Mouse (Mus musculus): ENCODE data around the gene Pdxp. TPM values are rescaled to one million over a fixed set of nuclear protein-coding genes. Genes with fewer than 3 reads are reported as not detected.

The Pdxp gene
- polyA plus RNA-seq, 1 experiment from 2014 or later = 27.3 TPM

DNA sequence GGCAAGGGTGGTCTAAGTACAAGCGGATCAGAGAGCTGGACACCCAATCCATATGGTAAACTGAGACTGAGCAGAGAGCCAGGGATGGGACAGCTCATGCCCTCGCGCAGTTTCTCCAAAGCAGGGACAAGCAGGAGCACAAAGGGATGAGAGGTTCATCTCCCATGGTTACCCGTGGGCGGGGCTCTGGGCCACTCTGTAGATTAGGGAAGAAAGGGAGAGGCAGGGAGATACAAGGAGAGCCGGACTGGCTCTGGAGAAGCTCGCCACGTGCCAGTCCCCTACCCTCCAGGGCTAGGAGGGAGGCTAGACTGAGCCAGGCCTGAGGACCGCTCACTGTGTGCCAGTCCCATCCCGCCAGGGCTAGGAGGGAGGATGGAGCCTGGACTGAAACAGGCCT, 23.6 kb downstream of the Pdxp start:
- no peak overlapping the region for H3K27ac ChIP-seq (replicated peaks)
- WGBS = 83% methylated on average over 10 of the region's 10 CpGs
- H3K27me3 ChIP-seq (ENCODE audit: low read depth, poor library complexity, severe bottlenecking) = no peaks in the 10 kb centered on the region
- peaks cover 36% of the 10 kb centered on the region for H3K4me1 ChIP-seq
- H3K36me3 ChIP-seq = peaks cover 59% of the 10 kb centered on the region
- no peak for DNase-seq (ENCODE audit: low spot score)
- no peaks in the 10 kb centered on the region for H3K9me3 ChIP-seq (replicated peaks)
- no peak overlapping the region for H3K4me3 ChIP-seq

DNA sequence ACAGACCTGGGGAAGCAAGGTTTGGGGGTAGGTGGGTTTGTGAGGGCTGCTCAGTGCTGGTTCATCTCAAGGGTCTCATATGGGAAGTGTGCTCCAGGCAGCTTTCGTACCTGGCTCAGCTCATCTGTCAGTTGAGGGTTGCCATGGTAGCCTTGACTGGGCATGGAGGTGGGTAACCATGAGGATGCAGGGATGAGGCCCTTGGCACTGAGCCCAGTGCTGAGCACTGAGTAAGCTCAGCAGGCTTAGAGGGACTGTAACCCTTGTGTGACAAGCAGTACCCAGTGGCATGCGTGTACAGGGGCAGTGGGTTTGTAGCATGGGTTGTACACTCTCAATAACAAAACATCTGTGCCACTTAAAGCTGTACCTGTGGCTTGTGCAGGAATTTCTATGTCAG, 24.2 kb downstream of the Pdxp start:
- 98% methylated on average over 2 of the region's 2 CpGs for WGBS
- peaks cover 59% of the 10 kb centered on the region for H3K36me3 ChIP-seq
- H3K4me1 ChIP-seq = peaks cover 42% of the 10 kb centered on the region
- H3K27me3 ChIP-seq (ENCODE audit: low read depth, poor library complexity, severe bottlenecking) = no peaks in the 10 kb centered on the region
- H3K4me3 ChIP-seq = no peak overlapping the region
- no peak overlapping the region for H3K27ac ChIP-seq (replicated peaks)
- DNase-seq (ENCODE audit: low spot score) = no peak
- no peaks in the 10 kb centered on the region for H3K9me3 ChIP-seq (replicated peaks)

DNA sequence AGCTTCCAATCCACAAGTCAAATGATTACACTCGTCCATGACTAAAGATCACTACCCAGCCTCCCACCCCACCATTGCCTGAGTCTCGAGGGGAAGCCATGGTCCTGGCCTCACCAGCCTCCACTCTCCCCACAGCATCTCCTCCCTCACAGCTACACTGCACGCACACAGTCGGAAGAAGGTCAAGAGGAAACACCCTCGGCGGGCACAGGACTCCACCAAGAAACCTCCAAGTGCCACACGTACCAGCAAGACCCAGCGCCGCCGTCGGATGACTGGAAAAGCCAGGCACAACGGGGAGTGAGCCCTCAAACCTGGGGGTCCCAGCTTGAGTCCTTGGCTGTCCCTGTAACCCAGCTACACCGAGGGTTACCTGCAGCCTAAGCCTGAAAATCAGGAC, 26.6 kb downstream of the Pdxp start:
- 91% methylated on average over 13 of the region's 13 CpGs for WGBS
- H3K36me3 ChIP-seq = peaks cover 59% of the 10 kb centered on the region
- no peak overlapping the region for H3K4me3 ChIP-seq

DNA sequence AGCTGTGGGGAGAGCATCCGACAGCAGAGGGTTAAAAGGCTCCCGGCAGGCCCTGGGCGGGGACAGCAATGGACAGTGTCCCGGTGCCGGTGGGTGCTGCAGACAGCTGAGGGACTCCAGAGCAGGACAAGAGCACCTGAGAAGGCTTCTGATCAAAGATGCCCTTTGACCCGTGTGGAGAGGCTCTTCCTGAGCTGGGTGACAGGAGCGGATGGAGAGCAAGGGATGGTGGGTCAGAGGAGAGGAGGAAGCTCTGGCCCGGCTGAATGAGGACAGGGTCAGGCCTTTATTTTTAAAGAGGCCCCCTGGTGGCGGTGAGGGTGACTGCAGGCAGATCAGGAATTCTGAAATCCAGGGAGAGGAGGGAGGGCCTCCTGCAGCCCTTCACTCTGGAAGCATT, 28.9 kb downstream of the Pdxp start:
- Histone ChIP-seq H3K9me3 (replicated peaks) (no peaks in the 10 kb centered on the region), H3K27me3 (ENCODE audit: low read depth, poor library complexity, severe bottlenecking) (peaks cover 16% of the 10 kb centered on the region), H3K36me3 (peaks cover 45% of the 10 kb centered on the region), H3K4me3 (peak overlapping the region; percentile 45), H3K27ac (replicated peaks) (peak overlapping the region; percentile 84), H3K4me1 (peaks cover 18% of the 10 kb centered on the region)
- WGBS = 3% methylated on average over 9 of the region's 9 CpGs
- peak; percentile 88 for DNase-seq (ENCODE audit: low spot score)

More for the DNA sequence above, 26.6 kb downstream of the Pdxp start:
- H3K9me3 ChIP-seq (replicated peaks) = no peaks in the 10 kb centered on the region
- H3K27me3 ChIP-seq (ENCODE audit: low read depth, poor library complexity, severe bottlenecking) = no peaks in the 10 kb centered on the region
- no peak for DNase-seq (ENCODE audit: low spot score)
- peaks cover 33% of the 10 kb centered on the region for H3K4me1 ChIP-seq
- no peak overlapping the region for H3K27ac ChIP-seq (replicated peaks)

DNA sequence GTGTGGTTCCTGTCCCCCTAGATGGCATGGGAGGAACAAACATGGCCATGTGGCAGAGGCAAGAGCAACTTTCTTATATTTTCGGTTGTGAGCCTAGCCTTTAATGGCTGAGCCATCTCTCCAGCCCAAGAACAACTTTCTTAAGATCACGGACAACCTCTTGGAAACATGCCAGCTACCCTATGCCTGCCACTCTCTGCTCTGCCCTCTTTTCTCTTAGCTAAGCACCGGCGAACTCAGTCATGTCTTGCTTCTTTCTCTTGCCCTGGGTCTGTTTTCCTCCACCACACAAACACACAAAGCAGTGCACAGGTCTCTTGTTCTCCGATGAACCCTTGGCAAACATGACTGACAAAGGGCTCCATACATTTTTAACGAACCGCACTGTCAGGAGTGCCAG, 32.5 kb downstream of the Pdxp start:
- Histone ChIP-seq H3K4me1 (peaks cover 34% of the 10 kb centered on the region), H3K9me3 (replicated peaks) (no peaks in the 10 kb centered on the region), H3K27me3 (ENCODE audit: low read depth, poor library complexity, severe bottlenecking) (peaks cover 16% of the 10 kb centered on the region), H3K27ac (replicated peaks) (no peak overlapping the region), H3K36me3 (peaks cover 15% of the 10 kb centered on the region), H3K4me3 (no peak overlapping the region)
- DNase-seq (ENCODE audit: low spot score) = no peak
- 84% methylated on average over 7 of the region's 7 CpGs for WGBS

DNA sequence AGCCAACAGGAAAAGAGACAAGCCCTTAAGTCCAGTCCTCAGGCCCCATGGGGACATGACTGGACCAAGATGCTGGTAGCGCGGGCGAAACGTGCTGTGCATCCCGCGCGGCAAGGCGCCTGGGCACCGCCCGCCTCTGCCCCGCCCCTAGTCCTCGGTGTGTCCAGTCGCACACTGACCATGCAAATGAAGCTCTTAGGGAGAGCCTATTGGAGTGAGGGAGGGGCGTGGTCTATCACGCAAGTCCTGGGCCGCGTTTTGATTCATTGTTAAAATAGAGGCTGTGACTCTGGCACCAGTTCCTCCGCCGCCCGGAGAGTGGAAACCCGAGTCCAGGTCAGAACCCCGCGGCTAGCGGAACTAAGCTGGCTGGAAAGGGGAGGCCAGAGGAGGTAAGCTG, 33.9 kb downstream of the Pdxp start, which contains the start of gene Triobp:
TSS of gene Triobp (plus strand) at position 68 of the 400 bp plus-strand sequence.
- WGBS = 0% methylated on average over 24 of the region's 24 CpGs
- Histone ChIP-seq H3K36me3 (peaks cover 20% of the 10 kb centered on the region), H3K27ac (replicated peaks) (peak within 1 kb of the TSS; percentile 88), H3K27me3 (ENCODE audit: low read depth, poor library complexity, severe bottlenecking) (peaks cover 16% of the 10 kb centered on the region), H3K4me3 (peak within 1 kb of the TSS; percentile 67), H3K9me3 (replicated peaks) (no peaks in the 10 kb centered on the region), H3K4me1 (peaks cover 33% of the 10 kb centered on the region)
- peak; percentile 92 for DNase-seq (ENCODE audit: low spot score)

DNA sequence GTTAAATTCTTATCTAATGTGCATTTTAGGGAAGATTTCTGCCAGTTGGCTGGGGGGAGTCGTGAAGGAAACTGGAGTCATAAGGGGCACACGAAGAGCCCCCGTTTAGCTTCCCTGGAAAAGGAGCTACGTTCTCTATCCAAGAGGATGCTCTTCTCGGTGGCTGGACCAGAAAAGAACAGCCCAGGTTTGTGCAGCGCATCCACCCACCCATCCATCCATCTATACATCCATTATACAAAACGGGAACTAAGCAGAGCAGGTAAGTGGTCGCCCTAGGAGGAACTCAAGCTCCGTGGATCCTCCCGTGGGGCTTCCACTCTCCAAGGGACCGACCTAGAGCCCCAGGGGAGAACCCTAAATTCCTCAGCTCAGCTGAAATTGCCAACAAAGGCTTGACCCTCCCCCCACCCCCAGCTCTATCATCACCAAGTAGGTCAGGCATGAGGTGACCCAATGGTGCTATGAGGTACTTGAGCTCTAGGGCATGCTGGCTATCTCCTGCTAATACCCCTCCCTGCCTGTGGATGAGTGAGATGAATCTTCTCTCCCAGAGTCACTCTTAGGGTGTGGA, 34.5 kb downstream of the Pdxp start:
- peak overlapping the region; percentile 88 for H3K27ac ChIP-seq (replicated peaks)
- peaks cover 26% of the 10 kb centered on the region for H3K36me3 ChIP-seq
- H3K4me1 ChIP-seq = peaks cover 28% of the 10 kb centered on the region
- H3K27me3 ChIP-seq (ENCODE audit: low read depth, poor library complexity, severe bottlenecking) = peaks cover 16% of the 10 kb centered on the region
- DNase-seq (ENCODE audit: low spot score) = no peak
- 7% methylated on average over 11 of the region's 11 CpGs for WGBS
- H3K9me3 ChIP-seq (replicated peaks) = no peaks in the 10 kb centered on the region
- peak overlapping the region; percentile 67 for H3K4me3 ChIP-seq

DNA sequence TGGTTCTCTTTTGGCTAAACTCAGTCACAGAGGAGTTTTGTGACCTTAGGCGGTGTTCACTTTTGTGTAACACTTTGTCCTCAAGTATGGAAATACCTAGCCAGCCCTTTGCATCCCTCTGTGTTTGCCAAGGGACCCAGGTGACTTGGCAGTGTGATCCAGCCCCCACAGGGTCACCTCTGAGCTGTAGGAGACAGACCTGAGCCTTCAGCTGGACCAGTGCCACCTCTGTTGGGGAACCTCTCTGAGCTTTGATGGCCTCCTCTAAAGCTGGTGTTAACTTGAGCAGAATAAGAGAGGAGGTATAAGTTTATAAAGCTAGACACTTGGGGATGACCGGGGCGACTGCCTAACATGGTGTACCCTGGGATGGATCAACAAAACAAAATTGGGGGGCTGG, 35.2 kb downstream of the Pdxp start:
- peak overlapping the region; percentile 67 for H3K4me3 ChIP-seq
- peaks cover 32% of the 10 kb centered on the region for H3K36me3 ChIP-seq
- H3K27me3 ChIP-seq (ENCODE audit: low read depth, poor library complexity, severe bottlenecking) = peaks cover 16% of the 10 kb centered on the region
- peak overlapping the region; percentile 88; the same call in 1 of the 2 replicates for H3K27ac ChIP-seq (replicated peaks)
- H3K4me1 ChIP-seq = peaks cover 28% of the 10 kb centered on the region
- no peaks in the 10 kb centered on the region for H3K9me3 ChIP-seq (replicated peaks)
- no peak for DNase-seq (ENCODE audit: low spot score)
- WGBS = 96% methylated on average over 3 of the region's 3 CpGs

DNA sequence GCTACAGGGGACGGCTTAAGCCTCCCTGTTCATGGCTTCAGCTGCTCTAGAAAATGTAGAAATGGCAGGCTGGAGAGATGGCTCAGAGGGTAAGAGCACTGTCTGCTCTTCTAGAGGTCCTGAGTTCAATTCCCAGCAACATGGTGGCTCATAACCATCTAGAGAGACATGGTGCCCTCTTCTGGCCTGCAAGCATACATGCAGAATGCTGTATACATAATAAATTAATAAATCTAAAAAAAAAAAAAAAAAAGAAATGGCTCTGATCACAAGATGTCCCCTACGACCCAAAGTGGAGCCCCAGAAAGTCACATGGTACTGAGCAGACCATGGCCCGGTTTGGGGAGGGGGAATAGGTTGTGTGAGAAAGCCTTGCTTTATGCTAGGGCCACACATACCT, 41.9 kb downstream of the Pdxp start:
- WGBS = 76% methylated on average over 3 of the region's 3 CpGs

DNA sequence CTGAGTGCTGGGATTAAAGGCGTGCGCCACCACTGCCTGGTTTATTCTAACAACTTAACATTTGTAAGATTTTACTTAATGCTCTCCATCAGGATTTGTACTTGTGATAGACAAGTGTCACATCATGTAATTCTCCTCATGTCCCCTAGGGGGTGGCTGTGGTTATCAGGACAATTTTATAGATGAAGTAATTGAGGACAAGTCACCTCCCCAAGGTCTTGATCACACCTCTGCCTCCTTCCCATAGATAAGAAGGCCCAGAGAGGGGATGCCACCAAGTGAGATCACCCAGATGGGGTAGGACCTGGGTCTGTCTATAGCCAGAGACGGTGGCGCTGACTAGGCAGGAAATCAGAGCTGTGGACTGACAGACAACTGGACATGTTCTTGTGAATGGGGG, 42.6 kb downstream of the Pdxp start:
- 89% methylated on average over 4 of the region's 4 CpGs for WGBS
- Histone ChIP-seq H3K9me3 (replicated peaks) (no peaks in the 10 kb centered on the region), H3K4me1 (peaks cover 3% of the 10 kb centered on the region; the same call in 1 of the 2 replicates), H3K4me3 (no peak overlapping the region), H3K27me3 (ENCODE audit: low read depth, poor library complexity, severe bottlenecking) (no peaks in the 10 kb centered on the region), H3K36me3 (peaks cover 82% of the 10 kb centered on the region), H3K27ac (replicated peaks) (no peak overlapping the region)
- no peak for DNase-seq (ENCODE audit: low spot score)

More for the DNA sequence above, 41.9 kb downstream of the Pdxp start:
- peaks cover 82% of the 10 kb centered on the region for H3K36me3 ChIP-seq
- H3K27ac ChIP-seq (replicated peaks) = no peak overlapping the region
- peaks cover 3% of the 10 kb centered on the region; the same call in 1 of the 2 replicates for H3K4me1 ChIP-seq
- H3K9me3 ChIP-seq (replicated peaks) = no peaks in the 10 kb centered on the region
- no peak overlapping the region for H3K4me3 ChIP-seq
- no peak for DNase-seq (ENCODE audit: low spot score)
- H3K27me3 ChIP-seq (ENCODE audit: low read depth, poor library complexity, severe bottlenecking) = no peaks in the 10 kb centered on the region

DNA sequence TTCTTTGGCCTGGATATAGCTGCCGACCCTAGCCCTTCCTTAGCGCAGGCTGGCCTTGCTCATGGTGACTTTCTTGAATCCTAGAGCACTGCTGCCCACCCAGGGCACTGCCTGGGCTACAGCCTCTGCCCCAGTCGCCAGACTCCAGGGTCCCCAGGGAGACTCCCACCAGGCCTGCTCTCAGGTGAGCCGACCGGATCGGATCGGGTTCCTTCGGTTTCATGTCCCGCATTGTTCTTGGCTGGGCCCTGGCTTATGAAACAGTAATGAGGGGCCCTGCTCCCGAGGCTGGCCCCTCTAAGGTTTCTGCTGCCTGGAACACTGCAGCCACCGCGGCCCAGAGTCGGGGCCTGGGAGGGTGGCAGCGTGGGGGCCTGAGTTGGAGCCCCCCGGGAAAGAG, 43.3 kb downstream of the Pdxp start:
- H3K27ac ChIP-seq (replicated peaks) = peak overlapping the region; percentile 19; the same call in 1 of the 2 replicates
- WGBS = 80% methylated on average over 15 of the region's 15 CpGs
- DNase-seq (ENCODE audit: low spot score) = no peak

DNA sequence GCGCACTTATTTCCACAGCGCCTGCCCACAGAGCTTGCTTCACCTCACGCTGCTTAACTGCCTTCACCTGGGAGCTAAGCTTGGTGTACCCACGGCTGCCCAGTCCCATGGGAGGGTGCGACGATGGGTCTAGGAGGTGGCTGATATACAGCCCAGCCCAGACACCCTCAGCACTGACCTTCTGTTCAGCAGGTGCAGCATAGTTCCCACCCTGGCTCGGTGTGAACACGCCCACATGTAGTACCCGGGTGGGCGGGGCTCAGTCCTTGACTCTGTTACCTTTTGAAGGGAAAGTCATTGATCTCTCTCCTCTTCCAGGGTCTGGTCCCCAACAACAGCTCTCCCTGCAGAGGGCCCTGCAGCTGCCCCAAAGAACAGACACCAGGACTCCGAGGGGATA, 45.8 kb downstream of the Pdxp start:
- Histone ChIP-seq H3K4me3 (no peak overlapping the region), H3K27me3 (ENCODE audit: low read depth, poor library complexity, severe bottlenecking) (no peaks in the 10 kb centered on the region), H3K27ac (replicated peaks) (no peak overlapping the region), H3K9me3 (replicated peaks) (no peaks in the 10 kb centered on the region), H3K4me1 (peaks cover 15% of the 10 kb centered on the region), H3K36me3 (peaks cover 75% of the 10 kb centered on the region)
- DNase-seq (ENCODE audit: low spot score) = no peak
- 93% methylated on average over 11 of the region's 11 CpGs for WGBS

More for the DNA sequence above, 43.3 kb downstream of the Pdxp start:
- Histone ChIP-seq H3K4me1 (peaks cover 7% of the 10 kb centered on the region; the same call in 1 of the 2 replicates), H3K9me3 (replicated peaks) (no peaks in the 10 kb centered on the region), H3K27me3 (ENCODE audit: low read depth, poor library complexity, severe bottlenecking) (no peaks in the 10 kb centered on the region), H3K4me3 (no peak overlapping the region), H3K36me3 (peaks cover 82% of the 10 kb centered on the region)

DNA sequence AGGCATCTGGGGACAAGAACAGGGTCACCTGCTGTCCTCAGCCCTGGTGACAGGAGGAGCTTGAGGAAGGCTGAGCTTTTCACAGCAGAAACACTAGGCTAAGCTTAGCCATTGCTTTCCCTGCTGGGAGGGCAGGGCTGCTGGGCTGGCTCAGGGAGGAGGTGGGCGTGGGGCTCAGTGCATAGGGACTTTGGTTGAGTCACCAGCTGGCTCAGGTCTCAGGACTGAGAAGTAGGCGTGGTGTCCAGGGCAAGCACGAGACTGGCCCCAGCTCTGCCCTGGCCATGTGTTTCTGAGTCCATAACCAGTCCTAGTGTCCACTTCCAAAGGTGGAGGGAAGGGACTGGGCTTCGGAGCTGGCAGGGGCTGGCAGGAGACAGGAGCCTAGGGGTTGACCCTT, 46.4 kb downstream of the Pdxp start:
- Histone ChIP-seq H3K4me3 (no peak overlapping the region), H3K9me3 (replicated peaks) (no peaks in the 10 kb centered on the region), H3K36me3 (peaks cover 71% of the 10 kb centered on the region), H3K27me3 (ENCODE audit: low read depth, poor library complexity, severe bottlenecking) (no peaks in the 10 kb centered on the region), H3K4me1 (peaks cover 15% of the 10 kb centered on the region), H3K27ac (replicated peaks) (no peak overlapping the region)
- WGBS = 80% methylated on average over 4 of the region's 4 CpGs
- DNase-seq (ENCODE audit: low spot score) = no peak
